Mouse (Mus musculus) cerebellum, postnatal 25 days (tissue): ENCODE results near the gene Cd83.

Source experiments
- DNase-seq, 2 experiments: peaks; one replicate each; pipeline ENCODE4 v3.0.0; 2021; ENCODE audit warnings: mixed read lengths in 2 of 2

Cd83 gene

GRCm38 (mm10) chr13:43784725-43785711, at the start of gene Cd83:
Gene Cd83 (plus strand): TSS chr13:43784775.
- DNase-seq = peak; percentile 80 to 81

GRCm38 (mm10) chr13:43739598-43740275, 44.8 kb upstream of the Cd83 start:
- DNase-seq = peak; percentile 90 to 91

- no peak for DNase-seq
Measured at GRCm38 (mm10) chr13:43740276-43740608, 44.3 kb upstream of the Cd83 start.

GRCm38 (mm10) chr13:43742677-43743076, 41.9 kb upstream of the Cd83 start:
- no peak for DNase-seq

- DNase-seq = no peak
Measured at GRCm38 (mm10) chr13:43744259-43744658, 40.3 kb upstream of the Cd83 start.

GRCm38 (mm10) chr13:43750301-43750700, 34.3 kb upstream of the Cd83 start:
- no peak for DNase-seq

- no peak for DNase-seq
Measured at GRCm38 (mm10) chr13:43750966-43751365, 33.6 kb upstream of the Cd83 start.

GRCm38 (mm10) chr13:43752407-43752806, 32.2 kb upstream of the Cd83 start:
- no peak for DNase-seq

- DNase-seq = no peak
Measured at GRCm38 (mm10) chr13:43753652-43754051, 30.9 kb upstream of the Cd83 start.

- no peak for DNase-seq
Measured at GRCm38 (mm10) chr13:43754455-43755128, 30.0 kb upstream of the Cd83 start.

- no peak for DNase-seq
Measured at GRCm38 (mm10) chr13:43755573-43755972, 29.0 kb upstream of the Cd83 start.

- no peak for DNase-seq
Measured at GRCm38 (mm10) chr13:43761156-43761855, 23.3 kb upstream of the Cd83 start.

- DNase-seq = no peak
Measured at GRCm38 (mm10) chr13:43762901-43763300, 21.7 kb upstream of the Cd83 start.

- no peak for DNase-seq
Measured at GRCm38 (mm10) chr13:43763301-43763994, 21.1 kb upstream of the Cd83 start.

- peak; percentile 87 to 91 for DNase-seq
Measured at GRCm38 (mm10) chr13:43763995-43764579, 20.5 kb upstream of the Cd83 start.

- no peak for DNase-seq
Measured at GRCm38 (mm10) chr13:43765293-43765814, 19.2 kb upstream of the Cd83 start.

- DNase-seq = no peak
Measured at GRCm38 (mm10) chr13:43766786-43767680, 17.5 kb upstream of the Cd83 start.

- DNase-seq = no peak
Measured at GRCm38 (mm10) chr13:43773020-43773419, 11.6 kb upstream of the Cd83 start.

GRCm38 (mm10) chr13:43773965-43774566, 10.5 kb upstream of the Cd83 start:
- peak in 1 of 2 experiments; percentile 64 for DNase-seq
